Mouse (Mus musculus) liver, postnatal 0 days (tissue): Measurements from ENCODE around the gene Bcap29.

Experiments used
- CTCF ChIP-seq: sonication (generic); IDR thresholded peaks from 2 replicates; pipeline ENCODE4 v1.5.1; 2016; ENCODE audit warnings: antibody characterized with exemption, low read depth
- EP300 ChIP-seq: IDR thresholded peaks from 2 replicates; pipeline ENCODE4 v1.6.1; 2016; ENCODE audit warnings: antibody characterized with exemption, low read depth, mild to moderate bottlenecking

DNA sequence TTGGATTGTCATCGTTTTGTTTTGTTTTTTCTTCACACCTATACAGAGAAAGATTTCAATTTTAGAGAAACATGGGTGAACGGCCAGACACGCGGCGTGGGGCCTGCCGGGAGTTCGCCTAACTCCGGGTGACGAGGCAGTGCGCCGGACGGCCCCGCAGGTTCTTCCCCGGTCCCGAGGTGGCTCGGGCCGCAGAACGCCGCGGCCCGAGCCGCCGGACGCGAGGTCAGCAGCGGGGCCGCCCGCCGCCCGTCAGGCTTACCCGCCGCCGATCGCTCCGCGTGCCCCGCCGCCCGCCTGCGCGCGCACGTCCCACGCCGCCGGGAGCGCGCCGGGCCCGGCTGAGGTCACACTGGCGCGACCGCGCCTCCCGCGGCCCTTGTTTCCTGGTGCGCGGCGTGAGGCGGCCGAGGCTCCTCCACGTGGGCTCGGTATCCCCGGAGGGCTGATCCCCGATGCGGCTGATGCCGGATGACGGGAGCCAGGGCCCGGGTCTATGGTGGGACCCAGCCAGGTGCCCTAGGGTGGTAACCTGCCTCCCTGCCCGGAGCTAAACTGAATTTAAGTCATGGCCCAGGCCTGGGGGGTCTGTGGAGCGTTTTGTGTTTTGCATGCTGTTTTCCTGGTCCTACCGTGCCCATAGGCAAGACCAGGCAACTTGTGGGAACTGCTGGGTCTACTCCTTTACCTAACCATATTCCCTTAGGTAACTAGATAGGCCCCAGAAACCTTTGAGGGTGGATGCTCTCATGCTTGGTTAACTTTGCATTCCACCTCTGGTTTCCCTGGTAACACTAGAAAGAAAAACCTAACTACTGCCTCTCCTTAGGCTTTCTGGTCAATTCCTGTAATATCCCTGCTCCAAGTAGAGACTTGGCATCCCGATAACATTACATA lies at the start of gene Bcap29:
- TF ChIP-seq CTCF (no peak), EP300 (no peak)
